Mouse (Mus musculus) ES-E14 (cell line): ENCODE results near the gene Kcnj12.

Experiments used
- HCFC1 ChIP-seq: IDR thresholded peaks from 2 replicates; pipeline ENCODE4 v1.6.1; 2012; ENCODE audit warnings: low read length, inconsistent platforms, borderline replicate concordance; ENCODE audit not compliant: insufficient read depth
- MAFK ChIP-seq: IDR thresholded peaks from 2 replicates; pipeline ENCODE4 v1.6.1; 2014; ENCODE audit warnings: mild to moderate bottlenecking, low read depth, low read length, inconsistent platforms; ENCODE audit not compliant: insufficient read depth
- ZC3H11A ChIP-seq: IDR thresholded peaks from 2 replicates; pipeline ENCODE4 v1.6.1; 2012; ENCODE audit warnings: low read depth, mild to moderate bottlenecking, inconsistent platforms, low read length, borderline replicate concordance
- ZNF384 ChIP-seq: IDR thresholded peaks from 2 replicates; pipeline ENCODE4 v1.6.1; 2012; ENCODE audit warnings: low read depth, low read length, inconsistent platforms

DNA sequence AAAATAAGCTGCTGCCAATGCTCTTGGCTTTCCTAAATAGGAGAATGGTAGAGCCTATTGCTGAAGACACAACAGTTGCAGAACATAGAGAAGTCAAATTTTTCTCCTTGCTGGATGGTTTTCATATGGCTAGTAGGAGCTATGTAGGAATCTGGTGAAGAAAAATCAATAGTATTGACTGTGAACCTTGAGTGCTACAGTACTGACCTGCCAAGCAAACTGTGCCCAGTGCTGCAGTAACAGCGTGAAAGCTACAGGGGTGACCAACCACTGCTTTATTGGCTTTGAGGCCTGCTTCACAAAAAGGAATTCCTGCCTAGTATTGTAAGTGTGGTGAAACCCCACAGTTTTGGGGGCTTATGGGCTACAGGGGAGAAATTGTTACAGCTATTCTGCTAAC is 75.7 kb downstream of the Kcnj12 start:
- TF ChIP-seq ZNF384 (no peak), MAFK (no peak), HCFC1 (no peak), ZC3H11A (no peak)
